Mouse (Mus musculus) 3134 (cell line): ENCODE measurements at regions not wholly inside any gene's neighbourhood (a gene's known extent, or its start where the extent isn't known, plus 50 kb on each side); places are given as distances from the start of the nearest gene placed in this dataset.

Experiments used
- DNase-seq: peaks from one replicate; pipeline ENCODE4 v3.0.0-alpha.2; 2011; ENCODE audit warnings: low spot score; ENCODE audit not compliant: insufficient read length; ENCODE audit errors: extremely low read depth

- peak; percentile 71 for DNase-seq
These were observed 86.2 kb upstream of the Elovl6 start for GRCm38 (mm10) chr3:129445961-129446360.

GRCm38 (mm10) chr3:129449928-129450327 is 82.2 kb upstream of the Elovl6 start:
- DNase-seq, result no peak

- DNase-seq, result no peak
These were observed 81.5 kb upstream of the Elovl6 start for GRCm38 (mm10) chr3:129450671-129451070.

GRCm38 (mm10) chr3:129470088-129470487 is 62.1 kb upstream of the Elovl6 start:
- DNase-seq, result no peak

GRCm38 (mm10) chr3:129471332-129471731 is 60.8 kb upstream of the Elovl6 start:
- no peak for DNase-seq

GRCm38 (mm10) chr3:129472008-129472407 is 60.1 kb upstream of the Elovl6 start:
- DNase-seq, result no peak

- no peak for DNase-seq
These were observed 57.7 kb upstream of the Elovl6 start for GRCm38 (mm10) chr3:129474451-129474850.

GRCm38 (mm10) chr3:129476250-129476649 is 55.9 kb upstream of the Elovl6 start:
- no peak for DNase-seq

- no peak for DNase-seq
These were observed 54.1 kb upstream of the Elovl6 start for GRCm38 (mm10) chr3:129478093-129478492.

- no peak for DNase-seq
These were observed 50.9 kb upstream of the Elovl6 start for GRCm38 (mm10) chr3:129481293-129481692.
